9 mouse cellular contexts compared by ENCODE assay signal in genomic region chr10:53518599-53518913, GRCm38 (mm10).
DNase-seq lines count a peak whose midpoint lies in the region; ATAC-seq lines count a peak whose summit lies in the region.
"Had no signal": no experiment of that assay in that cellular context is flagged by ENCODE, and none has a peak within 500 bp of the region (broad histone marks: within the 10 kb centered on the region; RNA-seq: fewer than 3 reads in every experiment).

No protein-coding gene starts in this region.

- no peaks in the 10 kb centered on the region for H3K27me3 ChIP-seq in lung, embryonic 15.5 days
- H3K27me3 ChIP-seq in forebrain, embryonic 10.5 days (ENCODE audit: poor library complexity, severe bottlenecking) = peaks cover 54% of the 10 kb centered on the region
- no peaks in the 10 kb centered on the region for H3K27me3 ChIP-seq in hindbrain, embryonic 13.5 days
- H3K27me3 ChIP-seq in stomach, embryonic 14.5 days (ENCODE audit: control insufficient read depth, insufficient read depth, low read length) = no peaks in the 10 kb centered on the region
- H3K27me3 ChIP-seq: Patski had no signal

- no peak for DNase-seq in lung, postnatal 10 days
- DNase-seq in forebrain, embryonic 10.5 days (ENCODE audit: extremely low spot score, low spot score) = peak; percentile 22
- DNase-seq in left cerebral cortex, postnatal 36 days (ENCODE audit: low spot score in 2 of 2) = no peak
- DNase-seq in liver = no peak
- DNase-seq: thymus, adult 2 months had no signal

- H3K9me3 ChIP-seq in lung, embryonic 15.5 days = no peaks in the 10 kb centered on the region
- no peaks in the 10 kb centered on the region for H3K9me3 ChIP-seq in forebrain, embryonic 10.5 days
- H3K9me3 ChIP-seq in hindbrain, embryonic 13.5 days = no peaks in the 10 kb centered on the region
- no peaks in the 10 kb centered on the region for H3K9me3 ChIP-seq in stomach, embryonic 14.5 days (ENCODE audit: control insufficient read depth, low read depth, low read length)

- H3K4me1 ChIP-seq in lung, embryonic 15.5 days = peaks cover 24% of the 10 kb centered on the region
- H3K4me1 ChIP-seq in forebrain, embryonic 10.5 days = peaks cover 19% of the 10 kb centered on the region
- peaks cover 19% of the 10 kb centered on the region for H3K4me1 ChIP-seq in hindbrain, embryonic 13.5 days (replicated peaks)
- H3K4me1 ChIP-seq in stomach, embryonic 14.5 days (ENCODE audit: control insufficient read depth, insufficient read depth, low read length) = peaks cover 9% of the 10 kb centered on the region; the same call in 1 of the 2 replicates

- no peak overlapping the region for H3K9ac ChIP-seq in lung, embryonic 15.5 days
- no peak overlapping the region for H3K9ac ChIP-seq in hindbrain, embryonic 13.5 days
- no peak overlapping the region for H3K9ac ChIP-seq in stomach, embryonic 14.5 days (replicated peaks; ENCODE audit: low read depth, low read length)

- no peak overlapping the region for H3K4me3 ChIP-seq in lung, embryonic 15.5 days
- no peak overlapping the region for H3K4me3 ChIP-seq in forebrain, embryonic 10.5 days
- H3K4me3 ChIP-seq in hindbrain, embryonic 13.5 days = no peak overlapping the region
- H3K4me3 ChIP-seq in stomach, embryonic 14.5 days (ENCODE audit: low read depth, low read length) = no peak overlapping the region

- no peaks in the 10 kb centered on the region for H3K36me3 ChIP-seq in lung, embryonic 15.5 days
- no peaks in the 10 kb centered on the region for H3K36me3 ChIP-seq in forebrain, embryonic 10.5 days (replicated peaks)
- H3K36me3 ChIP-seq in hindbrain, embryonic 13.5 days = no peaks in the 10 kb centered on the region
- H3K36me3 ChIP-seq in stomach, embryonic 14.5 days (ENCODE audit: control insufficient read depth, insufficient read depth, low read length) = no peaks in the 10 kb centered on the region

- WGBS in lung, embryonic 15.5 days = 47% methylated on average over 8 of the region's 8 CpGs
- 31% methylated on average over 8 of the region's 8 CpGs for WGBS in forebrain, embryonic 10.5 days
- WGBS in hindbrain, embryonic 13.5 days = 44% methylated on average over 8 of the region's 8 CpGs
- 53% methylated on average over 8 of the region's 8 CpGs for WGBS in stomach, embryonic 14.5 days

- H3K4me2 ChIP-seq in lung, embryonic 15.5 days = no peak overlapping the region
- no peak overlapping the region for H3K4me2 ChIP-seq in hindbrain, embryonic 13.5 days
- H3K4me2 ChIP-seq in stomach, embryonic 14.5 days (replicated peaks; ENCODE audit: low read depth, low read length) = no peak overlapping the region

- intact Hi-C loops in left cerebral cortex, postnatal 36 days (cut with DNase I) = no loop called here

- ATAC-seq in lung, embryonic 15.5 days (ENCODE audit: borderline replicate concordance, extremely low read depth, low FRiP score, low TSS enrichment) = 0 out of 2 replicates have a peak, but pooled peaks have one; percentile 21
- ATAC-seq in hindbrain, embryonic 13.5 days (ENCODE audit: low FRiP score) = peak; percentile 21; the same call in 1 of the 2 replicates
- ATAC-seq in stomach, embryonic 14.5 days (ENCODE audit: insufficient number of reproducible peaks, insufficient read depth, low FRiP score, low read depth) = no peak
- ATAC-seq: Patski had no signal

- H3K27ac ChIP-seq in lung, embryonic 15.5 days = peak overlapping the region; percentile 72
- H3K27ac ChIP-seq in forebrain, embryonic 10.5 days = no peak overlapping the region
- H3K27ac ChIP-seq in hindbrain, embryonic 13.5 days = peak overlapping the region; percentile 72
- H3K27ac ChIP-seq in stomach, embryonic 14.5 days (ENCODE audit: low read length) = peak overlapping the region; percentile 68
